Mouse (Mus musculus) spleen, adult 2 months (tissue): ENCODE measurements around the gene St6galnac3. TPM values are rescaled to one million over a fixed set of nuclear protein-coding genes. Genes with fewer than 3 reads are reported as not detected.

Experiments
- DNase-seq, 2 experiments: peaks; one replicate each; pipeline versions ENCODE4 v3.0.0 to v3.0.0-alpha.2; 2012 to 2021; ENCODE audit warnings: low spot score in 2 of 2, low read depth in 1 of 2
- H3K27ac ChIP-seq: fragments of 200-500 bp; 2 replicates; pipeline ENCODE4 v1.5.1; 2012; ENCODE audit warnings: low read length, inconsistent platforms; ENCODE audit not compliant: insufficient read depth
- H3K27me3 ChIP-seq: fragments of 200-500 bp; 2 replicates; pipeline ENCODE4 v1.6.1; 2012; ENCODE audit warnings: mild to moderate bottlenecking, moderate library complexity, low read length, inconsistent platforms; ENCODE audit not compliant: control insufficient read depth, insufficient read depth
- H3K36me3 ChIP-seq: fragments of 200-500 bp; 2 replicates; pipeline ENCODE4 v1.6.1; 2012; ENCODE audit warnings: mild to moderate bottlenecking, low read length, inconsistent platforms; ENCODE audit not compliant: control insufficient read depth, insufficient read depth
- H3K4me1 ChIP-seq: fragments of 200-500 bp; 2 replicates; pipeline ENCODE4 v1.6.1; 2011; ENCODE audit warnings: inconsistent platforms; ENCODE audit not compliant: control insufficient read depth, insufficient read depth, insufficient read length
- H3K4me3 ChIP-seq: fragments of 200-500 bp; 2 replicates; pipeline ENCODE4 v1.5.1; 2011; ENCODE audit warnings: mild to moderate bottlenecking, inconsistent platforms; ENCODE audit not compliant: insufficient read depth, insufficient read length; ENCODE audit errors: extremely low read depth
- CTCF ChIP-seq: fragments of 200-500 bp; IDR thresholded peaks from 2 replicates; pipeline ENCODE4 v1.5.1; 2011; ENCODE audit warnings: mild to moderate bottlenecking, inconsistent platforms; ENCODE audit not compliant: insufficient read depth, insufficient read length, insufficient replicate concordance; ENCODE audit errors: extremely low read depth
- POLR2A ChIP-seq: fragments of 200-500 bp; IDR thresholded peaks from 2 replicates; pipeline ENCODE4 v1.6.1; 2011; ENCODE audit warnings: low read depth, low read length, inconsistent platforms
- WGBS: fragments of 180-500 bp; shearing (Covaris S2); methylation state at CpG from one replicate; pipeline ENCODE4 v1.1.7; 2018; 5-methylcytosine and 5-hydroxymethylcytosine counted together
- polyA plus RNA-seq: library from polyadenylated mRNA; depleted of rRNA; stranded (reverse); fragments of >200 nt; gene quantifications from 2 replicates; pipeline ENCODE4 v1.2.3, GENCODE M21; 2012

St6galnac3 gene
- polyA plus RNA-seq, 1 experiment = 3.0 TPM

- TF ChIP-seq CTCF (no peak), POLR2A (no peak)
- Histone ChIP-seq H3K4me1 (no peaks in the 10 kb centered on the region), H3K36me3 (no peaks in the 10 kb centered on the region), H3K4me3 (no peak overlapping the region), H3K27me3 (no peaks in the 10 kb centered on the region), H3K27ac (no peak overlapping the region)
- 92% methylated on average over 9 of the region's 9 CpGs for WGBS
- DNase-seq = no peak
These were observed 62.2 kb downstream of the St6galnac3 start for GRCm38 (mm10) chr3:153662796-153663195.

DNA sequence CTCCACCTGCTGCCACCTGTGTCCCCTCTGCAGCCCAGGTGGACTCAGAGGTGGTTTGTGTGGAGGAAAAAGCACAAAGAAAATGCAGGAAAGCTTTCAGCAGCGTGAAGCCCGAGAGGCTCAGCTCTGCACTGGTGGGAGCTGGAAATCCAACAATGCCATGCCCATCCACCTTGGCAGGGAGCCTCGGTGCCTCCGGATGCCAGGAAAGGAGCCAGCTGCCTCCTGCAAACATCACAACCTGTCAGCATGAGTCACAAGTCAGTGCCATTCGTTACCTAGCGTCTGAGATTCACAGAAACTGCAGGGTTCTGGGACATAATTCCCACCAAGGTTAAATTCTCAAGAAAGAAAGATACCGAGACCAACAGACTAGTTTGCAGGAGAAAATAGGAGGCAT, 63.0 kb downstream of the St6galnac3 start:
- no peak for DNase-seq
- Histone ChIP-seq H3K27me3 (no peaks in the 10 kb centered on the region), H3K4me3 (no peak overlapping the region), H3K27ac (no peak overlapping the region), H3K4me1 (no peaks in the 10 kb centered on the region), H3K36me3 (no peaks in the 10 kb centered on the region)
- TF ChIP-seq CTCF = no peak
- WGBS = 83% methylated on average over 7 of the region's 7 CpGs

DNA sequence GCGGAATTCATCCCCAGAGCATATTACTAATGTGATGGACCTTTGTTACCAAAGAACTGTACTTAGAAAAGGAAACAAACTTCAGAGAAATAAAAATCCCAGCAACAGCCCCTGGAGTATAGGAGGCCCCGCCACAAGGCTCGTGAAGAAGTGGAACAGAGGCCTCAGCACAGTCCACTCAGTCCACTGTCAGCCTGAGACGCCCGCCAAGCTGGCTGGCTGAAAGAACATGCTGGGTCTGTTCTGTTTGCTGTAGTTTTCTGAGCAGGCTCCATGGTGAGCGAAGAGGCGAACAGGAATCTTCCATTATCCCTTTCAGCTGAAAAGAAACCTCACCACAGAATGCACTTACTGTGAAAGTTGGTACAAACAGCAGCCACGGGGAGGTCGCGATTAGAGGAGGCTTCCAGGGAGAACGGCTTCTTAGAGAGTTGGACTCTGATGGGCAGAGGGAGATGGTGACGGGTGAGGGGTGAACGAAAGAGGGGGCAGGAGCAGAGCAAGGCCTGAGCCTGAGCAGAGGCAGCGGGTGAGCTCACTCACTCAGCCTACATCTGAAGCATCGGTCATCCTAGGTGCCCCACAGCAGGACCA, 65.3 kb downstream of the St6galnac3 start:
- Histone ChIP-seq H3K27ac (no peak overlapping the region), H3K27me3 (no peaks in the 10 kb centered on the region), H3K4me3 (no peak overlapping the region), H3K4me1 (no peaks in the 10 kb centered on the region), H3K36me3 (no peaks in the 10 kb centered on the region)
- TF ChIP-seq CTCF (no peak), POLR2A (no peak)
- DNase-seq = no peak
- 95% methylated on average over 15 of the region's 15 CpGs for WGBS

- 67% methylated on average over 22 of the region's 22 CpGs for WGBS
- H3K4me3 ChIP-seq = no peak overlapping the region
- peak in 1 of 2 experiments; percentile 30 for DNase-seq
- H3K36me3 ChIP-seq = no peaks in the 10 kb centered on the region
- no peaks in the 10 kb centered on the region for H3K4me1 ChIP-seq
- TF ChIP-seq POLR2A (no peak), CTCF (peak; percentile 55; the same call in 1 of the 2 replicates)
- no peaks in the 10 kb centered on the region for H3K27me3 ChIP-seq
- H3K27ac ChIP-seq = no peak overlapping the region
These were observed 66.8 kb downstream of the St6galnac3 start for GRCm38 (mm10) chr3:153658051-153658777.

- Histone ChIP-seq H3K4me1 (no peaks in the 10 kb centered on the region), H3K4me3 (no peak overlapping the region), H3K27me3 (no peaks in the 10 kb centered on the region), H3K36me3 (no peaks in the 10 kb centered on the region), H3K27ac (no peak overlapping the region)
- TF ChIP-seq CTCF (peak; percentile 28; the same call in 1 of the 2 replicates), POLR2A (no peak)
- WGBS = 47% methylated on average over 9 of the region's 9 CpGs
- DNase-seq = peak; percentile 9 to 15
These were observed 69.9 kb downstream of the St6galnac3 start for GRCm38 (mm10) chr3:153655071-153655470.

DNA sequence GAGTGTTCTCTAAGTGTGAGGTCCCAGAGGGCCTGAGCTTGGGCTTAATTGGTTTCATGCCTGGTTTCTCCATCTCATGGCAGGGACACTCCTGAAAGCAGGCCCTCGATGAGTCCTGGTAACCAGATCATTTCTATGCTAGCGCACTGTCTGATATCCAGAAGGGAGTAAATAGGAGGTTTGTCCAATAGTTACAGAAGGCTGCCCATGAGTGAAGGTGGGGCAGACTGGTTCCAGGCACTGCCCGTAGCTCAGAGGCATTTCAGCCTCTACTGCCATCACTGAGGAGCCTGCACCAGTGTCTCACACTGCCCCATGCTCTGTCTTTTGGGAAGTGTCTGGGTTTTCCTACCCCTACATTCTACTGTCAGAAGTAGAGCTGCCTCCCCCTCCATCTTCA, 72.1 kb downstream of the St6galnac3 start:
- TF ChIP-seq POLR2A (no peak), CTCF (no peak)
- no peak for DNase-seq
- Histone ChIP-seq H3K36me3 (no peaks in the 10 kb centered on the region), H3K27me3 (no peaks in the 10 kb centered on the region), H3K27ac (no peak overlapping the region), H3K4me1 (no peaks in the 10 kb centered on the region), H3K4me3 (no peak overlapping the region)
- WGBS = 87% methylated on average over 3 of the region's 3 CpGs

- DNase-seq = no peak
- no peak for TF ChIP-seq CTCF
- no peak for TF ChIP-seq POLR2A
- no peak overlapping the region for H3K4me3 ChIP-seq
- no peaks in the 10 kb centered on the region for H3K4me1 ChIP-seq
- no peak overlapping the region for H3K27ac ChIP-seq
- no peaks in the 10 kb centered on the region for H3K27me3 ChIP-seq
- 90% methylated on average over 8 of the region's 8 CpGs for WGBS
- no peaks in the 10 kb centered on the region for H3K36me3 ChIP-seq
These were observed 76.3 kb downstream of the St6galnac3 start for GRCm38 (mm10) chr3:153648713-153649112.
